Mouse (Mus musculus) stomach, embryonic 14.5 days (tissue): ENCODE results near the gene Rhebl1. TPM values are rescaled to one million over a fixed set of nuclear protein-coding genes. Genes with fewer than 3 reads are reported as not detected.

Experiments
- ATAC-seq: fragments of 200-750 bp; cut with Nextera tagmentation; 2 replicates; pipeline ENCODE4 v1.8.0; 2017; ENCODE audit warnings: low read depth, moderate TSS enrichment; ENCODE audit not compliant: insufficient number of reproducible peaks, insufficient read depth, low FRiP score
- H3K27ac ChIP-seq: fragments of 300-500 bp; sonication (generic); 2 replicates; pipeline ENCODE4 v1.5.1; 2014; ENCODE audit warnings: mild to moderate bottlenecking, low read length, moderate library complexity, mixed read lengths
- H3K27me3 ChIP-seq: fragments of 300-500 bp; sonication (generic); 2 replicates; pipeline ENCODE4 v1.6.1; 2014; ENCODE audit warnings: low read length, control low read depth, mixed read lengths; ENCODE audit not compliant: control insufficient read depth, insufficient read depth
- H3K36me3 ChIP-seq: fragments of 300-500 bp; sonication (generic); 2 replicates; pipeline ENCODE4 v1.6.1; 2014; ENCODE audit warnings: mild to moderate bottlenecking, control low read depth, low read length, moderate library complexity, mixed read lengths; ENCODE audit not compliant: control insufficient read depth, insufficient read depth
- H3K4me1 ChIP-seq: fragments of 300-500 bp; sonication (generic); 2 replicates; pipeline ENCODE4 v1.6.1; 2014; ENCODE audit warnings: low read length, control low read depth, mixed read lengths; ENCODE audit not compliant: control insufficient read depth, insufficient read depth
- H3K4me2 ChIP-seq: fragments of 300-500 bp; sonication (generic); replicated peaks from 2 replicates; pipeline ENCODE4 v1.6.1; 2014; ENCODE audit warnings: low read depth, low read length, control low read depth
- H3K4me3 ChIP-seq: fragments of 300-500 bp; sonication (generic); 2 replicates; pipeline ENCODE4 v1.5.1; 2014; ENCODE audit warnings: low read depth, low read length, control low read depth
- H3K9ac ChIP-seq: fragments of 300-500 bp; sonication (generic); replicated peaks from 2 replicates; pipeline ENCODE4 v1.6.1; 2014; ENCODE audit warnings: low read depth, mild to moderate bottlenecking, control low read depth, low read length, moderate library complexity, mixed read lengths
- H3K9me3 ChIP-seq: fragments of 300-500 bp; sonication (generic); 2 replicates; pipeline ENCODE4 v1.6.1; 2016; ENCODE audit warnings: low read depth, low read length, control low read depth; ENCODE audit not compliant: control insufficient read depth
- WGBS: fragments of 180-500 bp; shearing (Covaris S2); extraction: QIAGEN DNeasy Blood & Tissue Kit; methylation state at CpG from one replicate; pipeline ENCODE4 v1.1.7; 2014; 5-methylcytosine and 5-hydroxymethylcytosine counted together
- polyA plus RNA-seq: library from polyadenylated mRNA; unstranded; fragments of >200 nt; fragmentation: Nextera tagmentation; extraction: Ambion mirVana; gene quantifications from 2 replicates; pipeline ENCODE4 v1.2.1, GENCODE M21; 2014

The Rhebl1 gene
- polyA plus RNA-seq, 1 experiment from 2014 or later = 8.1 TPM

DNA sequence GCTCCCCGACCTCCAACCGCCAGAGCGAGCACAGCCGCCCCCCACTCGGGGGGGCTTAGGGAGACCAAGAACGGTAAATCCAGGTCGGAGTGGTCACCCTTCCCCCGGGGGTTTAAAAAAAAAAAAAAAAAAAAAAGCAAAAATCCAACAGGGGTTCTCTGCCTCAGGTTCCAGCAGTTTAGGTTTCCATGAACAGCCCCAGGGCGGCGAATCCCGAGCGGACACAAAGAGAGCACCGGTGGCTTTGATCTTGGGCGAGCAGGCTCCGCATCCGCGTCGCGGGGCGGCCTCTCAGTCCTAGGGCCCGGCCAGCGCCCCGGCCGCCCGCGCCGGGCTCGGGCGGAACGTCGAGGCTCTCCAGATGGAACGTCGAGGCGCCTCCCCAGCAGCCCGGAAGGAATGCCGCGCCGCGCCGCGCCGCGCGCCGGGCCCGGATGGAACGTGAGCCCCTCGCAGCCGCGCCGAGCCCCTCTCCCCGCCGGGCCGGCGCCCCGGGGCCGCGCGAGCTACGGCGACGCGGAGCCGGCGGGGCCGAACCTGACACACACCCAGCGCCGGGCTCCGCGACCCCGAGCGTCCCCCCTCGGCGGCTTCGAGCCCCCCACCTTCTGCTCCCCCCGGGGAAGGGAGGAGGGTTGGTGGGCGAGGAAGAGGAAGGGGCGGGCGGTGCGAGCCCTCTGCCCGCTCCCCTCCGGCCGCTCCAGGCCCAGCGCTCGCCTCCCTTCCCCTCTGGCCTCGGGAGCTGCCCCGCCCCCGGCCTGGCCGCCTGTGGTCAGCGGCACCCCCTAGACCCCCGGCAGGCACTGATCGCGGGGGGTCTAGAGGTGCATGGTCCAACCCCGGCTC lies 23.0 kb downstream of the Rhebl1 start, which contains the start of gene Kmt2d:
Gene Kmt2d, minus strand, starts transcription at position 135 of the 846 bp plus-strand sequence.
- peak within 1 kb of the TSS; percentile 97 for H3K9ac ChIP-seq
- peak within 1 kb of the TSS; percentile 99 for H3K4me3 ChIP-seq
- WGBS = under 1% methylated on average over 80 of the region's 94 CpGs
- no peaks in the 10 kb centered on the region for H3K9me3 ChIP-seq
- H3K27me3 ChIP-seq = no peaks in the 10 kb centered on the region
- H3K36me3 ChIP-seq = peaks cover 9% of the 10 kb centered on the region; the same call in 1 of the 2 replicates
- peak within 1 kb of the TSS; percentile 99 for H3K27ac ChIP-seq
- H3K4me1 ChIP-seq = peaks cover 31% of the 10 kb centered on the region
- peak; percentile 62; the same call in 1 of the 2 replicates for ATAC-seq
- H3K4me2 ChIP-seq = peak within 1 kb of the TSS; percentile 99

DNA sequence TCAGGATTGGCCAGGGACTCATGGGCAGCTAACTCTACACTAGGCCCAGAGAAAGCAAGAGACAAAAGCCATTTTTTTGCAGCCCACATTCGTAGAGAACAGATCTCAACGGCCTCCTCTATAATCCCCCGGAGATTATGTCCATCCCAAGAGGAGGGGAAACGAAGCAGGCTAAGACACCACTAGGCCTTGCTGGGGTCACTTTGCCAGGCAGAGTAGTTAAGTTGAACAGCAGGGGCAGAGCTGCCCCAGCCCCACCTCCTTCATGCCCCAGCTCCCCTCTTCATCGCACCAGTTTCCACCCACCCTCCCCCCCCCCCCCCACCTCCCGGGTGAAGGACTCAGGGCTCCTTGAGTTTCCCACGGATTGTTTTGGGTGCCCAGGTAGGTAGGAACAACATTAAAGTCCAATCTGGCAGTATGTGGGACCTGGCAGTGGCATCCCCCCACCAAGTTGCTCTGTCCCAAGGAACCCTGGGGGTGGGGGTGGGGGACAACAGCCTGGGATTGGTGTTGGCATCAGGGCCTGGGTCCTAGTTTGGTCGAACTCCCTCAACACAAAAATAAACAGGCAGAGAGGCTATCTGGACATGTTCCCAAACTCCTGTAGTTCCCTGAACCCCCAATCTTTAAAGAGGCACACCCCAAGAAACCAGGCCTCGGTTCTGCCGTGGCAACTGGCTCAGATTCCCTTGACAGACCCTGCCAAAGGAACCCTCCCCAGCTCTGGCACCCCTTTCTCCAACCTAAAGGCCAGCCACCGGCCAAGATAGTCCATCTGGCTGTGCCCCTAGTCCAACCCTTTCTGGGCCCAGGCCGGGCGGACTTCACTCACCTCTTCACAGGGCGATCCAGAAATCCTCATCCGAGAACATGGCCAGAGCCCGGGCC lies 23.9 kb downstream of the Rhebl1 start:
- peak overlapping the region; percentile 97 for H3K9ac ChIP-seq
- peak overlapping the region; percentile 99; the same call in 1 of the 2 replicates for H3K27ac ChIP-seq
- H3K9me3 ChIP-seq = no peaks in the 10 kb centered on the region
- peak overlapping the region; percentile 99 for H3K4me3 ChIP-seq
- under 1% methylated on average over 16 of the region's 16 CpGs for WGBS
- ATAC-seq = no peak
- peak overlapping the region; percentile 99 for H3K4me2 ChIP-seq
- H3K36me3 ChIP-seq = peaks cover 18% of the 10 kb centered on the region
- H3K27me3 ChIP-seq = no peaks in the 10 kb centered on the region
- H3K4me1 ChIP-seq = peaks cover 31% of the 10 kb centered on the region

DNA sequence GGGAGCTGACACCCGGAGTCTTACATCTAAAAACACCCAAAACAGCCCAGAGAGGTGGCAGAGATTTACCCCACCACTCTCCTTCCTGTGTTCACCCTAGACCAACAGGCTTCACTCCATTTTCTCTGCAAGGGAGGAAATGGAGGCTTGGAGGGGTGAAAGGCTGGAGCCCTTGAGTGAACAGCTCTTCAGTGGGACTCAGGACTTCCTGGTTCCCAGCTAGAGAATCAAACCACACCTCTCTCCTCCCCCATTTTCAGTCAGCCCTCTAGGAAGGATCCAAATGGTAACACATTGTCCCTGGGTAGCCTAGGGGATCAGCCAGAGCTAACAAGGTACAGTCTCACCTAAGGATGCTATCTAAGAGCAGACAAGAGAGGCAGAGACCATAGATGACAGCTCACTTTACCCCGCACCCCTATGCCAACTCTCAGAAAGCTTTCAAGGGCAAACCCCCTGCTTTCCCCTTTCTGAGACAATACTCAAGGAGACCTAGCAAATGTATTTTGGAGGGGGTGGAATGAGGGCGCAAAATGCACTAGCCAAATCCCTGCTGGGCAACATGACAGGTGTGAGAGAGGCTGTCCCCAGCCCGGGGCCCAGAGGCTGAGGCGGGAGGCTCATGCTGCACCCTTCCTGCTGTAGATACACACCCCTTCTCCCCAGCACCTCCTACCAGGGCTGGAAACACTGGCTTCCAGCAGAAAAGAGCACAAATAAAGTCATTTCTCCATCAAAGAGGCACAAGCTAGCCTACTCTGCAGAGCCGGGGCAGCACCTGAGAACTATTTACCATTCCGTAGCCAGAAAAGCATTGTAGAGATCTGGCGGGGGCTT lies 24.8 kb downstream of the Rhebl1 start:
- H3K9ac ChIP-seq = peak overlapping the region; percentile 97
- no peaks in the 10 kb centered on the region for H3K9me3 ChIP-seq
- H3K36me3 ChIP-seq = peaks cover 26% of the 10 kb centered on the region
- ATAC-seq = no peak
- peak overlapping the region; percentile 99 for H3K4me2 ChIP-seq
- peak overlapping the region; percentile 99; the same call in 1 of the 2 replicates for H3K27ac ChIP-seq
- H3K27me3 ChIP-seq = no peaks in the 10 kb centered on the region
- WGBS = 7% methylated on average over 8 of the region's 8 CpGs
- H3K4me3 ChIP-seq = peak overlapping the region; percentile 99
- peaks cover 31% of the 10 kb centered on the region for H3K4me1 ChIP-seq

DNA sequence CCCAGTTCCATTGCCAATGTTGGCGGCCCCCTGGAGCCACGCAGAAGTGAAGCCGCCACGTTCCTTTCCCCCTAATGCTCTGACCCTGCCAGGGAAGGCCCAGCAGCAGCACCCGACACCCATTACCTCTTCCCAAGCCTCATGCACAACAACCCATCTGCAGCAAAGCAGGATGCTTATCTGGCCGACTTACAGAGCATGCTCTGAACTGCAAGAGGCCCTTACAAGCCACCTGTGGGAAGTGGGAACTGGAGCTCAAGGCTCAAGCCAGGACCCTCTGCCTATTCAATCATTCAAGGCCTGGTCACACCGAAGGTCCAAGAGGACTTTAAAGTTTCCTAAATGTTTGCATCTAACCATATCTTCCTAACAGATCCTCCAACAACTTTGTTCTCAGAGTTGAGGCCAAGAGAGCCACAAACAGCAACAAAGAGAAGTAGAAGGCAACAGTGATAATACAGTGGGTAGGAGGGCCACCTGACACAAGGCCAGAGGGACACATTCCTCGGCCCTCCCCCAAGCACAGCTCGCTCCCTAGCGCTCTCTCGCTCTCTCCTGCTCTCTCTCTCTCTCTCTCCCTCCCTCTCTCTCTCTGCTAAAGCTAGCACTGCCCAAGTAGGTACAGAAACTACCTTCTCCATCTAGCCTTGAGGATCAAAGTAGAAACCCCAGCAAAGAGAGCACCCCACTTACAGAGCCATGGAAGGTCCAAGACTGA lies 25.8 kb downstream of the Rhebl1 start:
- WGBS = 24% methylated on average over 11 of the region's 11 CpGs
- H3K27ac ChIP-seq = peak overlapping the region; percentile 58; the same call in 1 of the 2 replicates
- H3K36me3 ChIP-seq = peaks cover 37% of the 10 kb centered on the region

DNA sequence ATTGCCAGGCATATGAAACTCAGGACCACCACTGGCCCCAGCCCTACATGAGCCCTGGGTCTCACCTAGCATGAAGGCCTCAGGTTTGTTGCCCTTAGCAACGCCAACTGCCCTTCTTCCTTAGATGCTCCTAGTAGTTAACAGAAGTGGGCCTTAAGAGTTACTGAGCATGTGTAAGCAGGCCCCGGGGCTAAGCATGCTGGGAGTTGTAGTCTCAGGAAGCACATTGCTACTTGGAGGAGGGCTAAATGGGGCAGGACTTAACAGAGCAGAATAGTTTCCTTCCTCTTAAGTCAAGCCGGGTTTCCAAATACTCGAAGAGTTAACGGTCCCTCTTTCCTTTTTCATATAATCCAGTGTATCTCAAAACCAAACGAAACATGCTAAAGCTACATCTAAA lies 27.0 kb downstream of the Rhebl1 start:
- no peak overlapping the region for H3K27ac ChIP-seq
- peaks cover 31% of the 10 kb centered on the region for H3K4me1 ChIP-seq
- H3K9me3 ChIP-seq = no peaks in the 10 kb centered on the region
- H3K36me3 ChIP-seq = peaks cover 49% of the 10 kb centered on the region
- 48% methylated on average over 6 of the region's 6 CpGs for WGBS
- no peak for ATAC-seq
- H3K27me3 ChIP-seq = no peaks in the 10 kb centered on the region
- H3K9ac ChIP-seq = no peak overlapping the region
- peak overlapping the region; percentile 99; the same call in 1 of the 2 replicates for H3K4me3 ChIP-seq
- peak overlapping the region; percentile 99 for H3K4me2 ChIP-seq

More for the DNA sequence above, 25.8 kb downstream of the Rhebl1 start:
- peak overlapping the region; percentile 97; the same call in 1 of the 2 replicates for H3K9ac ChIP-seq
- H3K27me3 ChIP-seq = no peaks in the 10 kb centered on the region
- peak overlapping the region; percentile 99 for H3K4me3 ChIP-seq
- no peak for ATAC-seq
- peaks cover 31% of the 10 kb centered on the region for H3K4me1 ChIP-seq
- peak overlapping the region; percentile 99 for H3K4me2 ChIP-seq
- no peaks in the 10 kb centered on the region for H3K9me3 ChIP-seq

DNA sequence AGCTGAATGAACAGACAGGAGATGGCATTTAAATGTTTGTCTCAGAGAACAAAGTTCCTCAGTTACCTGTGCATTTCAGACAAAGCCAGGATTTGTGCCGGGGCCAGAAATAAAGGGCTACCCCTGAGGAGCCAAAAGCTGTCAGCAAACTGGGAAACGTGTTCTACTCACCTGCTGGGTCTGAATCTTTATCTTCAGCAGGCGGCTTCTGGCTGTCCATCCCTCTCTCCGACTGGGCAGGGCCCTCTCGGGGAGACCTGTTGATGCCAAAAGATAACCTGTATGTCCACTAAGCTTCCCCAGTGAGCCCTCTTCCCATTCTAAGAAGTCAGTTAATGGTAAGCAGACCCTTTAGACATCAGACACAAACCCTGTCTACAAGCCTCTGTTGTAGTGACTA lies 27.8 kb downstream of the Rhebl1 start:
- 82% methylated on average over 5 of the region's 5 CpGs for WGBS
- Histone ChIP-seq H3K27ac (no peak overlapping the region), H3K36me3 (peaks cover 57% of the 10 kb centered on the region)

DNA sequence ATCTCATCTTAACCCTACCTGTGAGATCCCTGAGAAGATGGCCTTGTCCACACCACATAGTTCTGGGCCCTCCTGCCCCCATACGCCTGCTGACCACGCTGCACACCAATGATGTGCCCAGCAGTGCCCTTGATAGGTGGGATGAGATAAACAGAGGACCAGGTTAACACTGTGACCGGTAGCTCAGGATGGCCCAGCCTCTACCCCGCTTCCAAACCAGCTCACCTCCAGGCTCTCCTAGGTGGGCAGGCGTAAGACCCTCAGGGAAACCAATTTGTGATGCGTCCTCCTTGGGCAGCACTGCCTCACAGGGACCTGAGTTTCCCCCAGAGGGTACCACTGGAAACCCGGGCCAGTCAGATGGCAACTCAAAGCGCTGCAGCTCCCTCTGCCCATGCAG lies 28.6 kb downstream of the Rhebl1 start:
- Histone ChIP-seq H3K27ac (no peak overlapping the region), H3K4me2 (no peak overlapping the region), H3K27me3 (no peaks in the 10 kb centered on the region), H3K9ac (no peak overlapping the region), H3K9me3 (no peaks in the 10 kb centered on the region), H3K36me3 (peaks cover 64% of the 10 kb centered on the region), H3K4me1 (peaks cover 31% of the 10 kb centered on the region), H3K4me3 (no peak overlapping the region)
- WGBS = 94% methylated on average over 8 of the region's 8 CpGs
- ATAC-seq = no peak

More for the DNA sequence above, 27.8 kb downstream of the Rhebl1 start:
- H3K27me3 ChIP-seq = no peaks in the 10 kb centered on the region
- H3K4me2 ChIP-seq = no peak overlapping the region
- ATAC-seq = no peak
- H3K9ac ChIP-seq = no peak overlapping the region
- H3K9me3 ChIP-seq = no peaks in the 10 kb centered on the region
- H3K4me1 ChIP-seq = peaks cover 31% of the 10 kb centered on the region
- H3K4me3 ChIP-seq = no peak overlapping the region
